Mouse (Mus musculus) small intestine, adult 2 months (tissue): ENCODE data around the gene Espnl.

Experiments
- CTCF ChIP-seq: fragments of 200-500 bp; IDR thresholded peaks from 2 replicates; pipeline ENCODE4 v1.5.1; 2012; ENCODE audit warnings: low read depth, mild to moderate bottlenecking, control low read depth, inconsistent platforms, low read length, moderate library complexity, mixed read lengths; ENCODE audit not compliant: insufficient replicate concordance, insufficient read length; ENCODE audit errors: extremely low read depth
- POLR2A ChIP-seq: fragments of 200-500 bp; IDR thresholded peaks from 2 replicates; pipeline ENCODE4 v1.6.1; 2012; ENCODE audit warnings: low read depth, mild to moderate bottlenecking, control low read depth, inconsistent platforms, low read length, moderate library complexity

GRCm38 (mm10) chr1:91350841-91351240 is 29.0 kb downstream of the Espnl start, which contains the start of gene Klhl30:
- TF ChIP-seq CTCF (no peak), POLR2A (no peak)
